ENCODE assay signal across 8 mouse cellular contexts in genomic region chr6:125690057-125690703, GRCm38 (mm10). TPM values are rescaled to one million over a fixed set of nuclear protein-coding genes. Genes with fewer than 3 reads are reported as not detected.
DNase-seq lines count a peak whose midpoint lies in the region; ATAC-seq and TF ChIP-seq lines count a peak whose summit lies in the region.

TSS of gene Ano2 (plus strand) at chr6:125690419.

- no peaks in the 10 kb centered on the region for H3K4me1 ChIP-seq in lung, adult 2 months (ENCODE audit: control insufficient read depth, insufficient read depth, low read length)
- H3K4me1 ChIP-seq in hindbrain, embryonic 10.5 days (replicated peaks) = peaks cover 15% of the 10 kb centered on the region
- peaks cover 14% of the 10 kb centered on the region for H3K4me1 ChIP-seq in midbrain, embryonic 15.5 days

- intact Hi-C loops in gastrocnemius, adult 2 months (cut with DNase I) = no loop called here

- 0 out of 2 replicates have a peak within 1 kb of the TSS, but pooled peaks have one; percentile 13 for H3K4me3 ChIP-seq in gastrocnemius, adult 2 months
- H3K4me3 ChIP-seq in lung, adult 2 months (replicated peaks; ENCODE audit: extremely low read depth, low read depth, low read length) = no peak within 1 kb of the TSS
- H3K4me3 ChIP-seq in hindbrain, embryonic 10.5 days = peak within 1 kb of the TSS; percentile 47
- H3K4me3 ChIP-seq in midbrain, embryonic 15.5 days = peak within 1 kb of the TSS; percentile 38

- no peak for TF ChIP-seq POLR2A in lung, adult 2 months (IDR thresholded peaks at IDR 0.05; ENCODE audit: borderline replicate concordance, extremely low read depth, low read depth, low read length)

- 13% methylated on average over 20 of the region's 20 CpGs for WGBS in lung, adult 2 months
- 2% methylated on average over 20 of the region's 20 CpGs for WGBS in hindbrain, embryonic 10.5 days
- WGBS in midbrain, embryonic 15.5 days = under 1% methylated on average over 20 of the region's 20 CpGs

- no peaks in the 10 kb centered on the region for H3K9me3 ChIP-seq in hindbrain, embryonic 10.5 days
- no peaks in the 10 kb centered on the region for H3K9me3 ChIP-seq in midbrain, embryonic 15.5 days

- H3K27ac ChIP-seq in gastrocnemius, adult 2 months = no peak within 1 kb of the TSS
- 0 out of 2 replicates have a peak within 1 kb of the TSS, but pooled peaks have one; percentile 59 for H3K27ac ChIP-seq in hindbrain, embryonic 10.5 days
- H3K27ac ChIP-seq in midbrain, embryonic 15.5 days = peak within 1 kb of the TSS; percentile 20; the same call in 1 of the 2 replicates

- peak within 1 kb of the TSS; percentile 31 for H3K9ac ChIP-seq in midbrain, embryonic 15.5 days

- DNase-seq in gastrocnemius, adult 2 months = no peak
- no peak for DNase-seq in gastrocnemius, adult 8-10 months (ENCODE audit: low spot score in 2 of 2)
- peak; percentile 1 for DNase-seq in lung, postnatal 14 days
- no peak for DNase-seq in lung, adult 2 months
- DNase-seq in hindbrain, embryonic 10.5 days (ENCODE audit: low spot score) = peak; percentile 21
- DNase-seq in frontal cortex, postnatal 14 days (ENCODE audit: low spot score in 2 of 2) = no peak

- no peaks in the 10 kb centered on the region for H3K36me3 ChIP-seq in hindbrain, embryonic 10.5 days
- no peaks in the 10 kb centered on the region for H3K36me3 ChIP-seq in midbrain, embryonic 15.5 days (replicated peaks)

- no peak for TF ChIP-seq CTCF in gastrocnemius, adult 2 months (IDR thresholded peaks at IDR 0.05)
- no peak for TF ChIP-seq CTCF in lung, adult 2 months (IDR thresholded peaks at IDR 0.05; ENCODE audit: insufficient read depth, low read length)

- ATAC-seq in midbrain, embryonic 15.5 days (replicated peaks) = peak; percentile 84
- ATAC-seq in inflammation-experienced regulatory T-cells, adult 6 months = no peak

- H3K4me2 ChIP-seq in midbrain, embryonic 15.5 days = peak within 1 kb of the TSS; percentile 77

- peaks cover 30% of the 10 kb centered on the region; the same call in 1 of the 2 replicates for H3K27me3 ChIP-seq in hindbrain, embryonic 10.5 days (ENCODE audit: insufficient read depth, poor library complexity, severe bottlenecking)
- H3K27me3 ChIP-seq in midbrain, embryonic 15.5 days (replicated peaks) = 0 out of 2 replicates have a peak, but pooled peaks cover 3% of the 10 kb centered on the region

RNA-seq across cellular contexts. Expression of gene Ano2, which starts in this region (rescaled TPM):
- total RNA-seq in gastrocnemius, adult 2 months (2021) = not detected
- total RNA-seq in gastrocnemius, adult 8-10 months (2022) = under 1 TPM in 1 of 4 experiments, not detected in 3; 0.08 TPM
- 0.03 and 0.28 TPM in 2 replicates for polyA plus RNA-seq in lung, adult 2 months (2012; rRNA removed)
- polyA plus RNA-seq in hindbrain, embryonic 10.5 days (2016; fragmentation: Nextera tagmentation; extraction: Ambion mirVana) = 0.16 and 0.22 TPM in 2 replicates
- 0.19 and 0.34 TPM in 2 replicates for polyA plus RNA-seq in midbrain, embryonic 15.5 days (2015; fragmentation: Nextera tagmentation; extraction: Ambion mirVana)
- polyA plus RNA-seq in inflammation-experienced regulatory T-cells, adult 6 months (2017; shearing (Covaris generic)) = not detected

Comparison
In these comparisons a context has a peak if more than half of its experiments do, and no peak if none do; other contexts are left out.
1. Peak in DNase-seq, H3K4me3 ChIP-seq and H3K27ac ChIP-seq in hindbrain, embryonic 10.5 days; RNA of the gene not detected or under 1 TPM.
2. Peak in ATAC-seq, H3K4me3 ChIP-seq, H3K27ac ChIP-seq, H3K9ac ChIP-seq and H3K4me2 ChIP-seq in midbrain, embryonic 15.5 days; RNA of the gene not detected or under 1 TPM.